Mouse (Mus musculus) ES-E14 (cell line): ENCODE data around the gene Prlr.

Experiments used
- HCFC1 ChIP-seq: IDR thresholded peaks from 2 replicates; pipeline ENCODE4 v1.6.1; 2012; ENCODE audit warnings: low read length, inconsistent platforms, borderline replicate concordance; ENCODE audit not compliant: insufficient read depth
- ZC3H11A ChIP-seq: IDR thresholded peaks from 2 replicates; pipeline ENCODE4 v1.6.1; 2012; ENCODE audit warnings: low read depth, mild to moderate bottlenecking, inconsistent platforms, low read length, borderline replicate concordance

DNA sequence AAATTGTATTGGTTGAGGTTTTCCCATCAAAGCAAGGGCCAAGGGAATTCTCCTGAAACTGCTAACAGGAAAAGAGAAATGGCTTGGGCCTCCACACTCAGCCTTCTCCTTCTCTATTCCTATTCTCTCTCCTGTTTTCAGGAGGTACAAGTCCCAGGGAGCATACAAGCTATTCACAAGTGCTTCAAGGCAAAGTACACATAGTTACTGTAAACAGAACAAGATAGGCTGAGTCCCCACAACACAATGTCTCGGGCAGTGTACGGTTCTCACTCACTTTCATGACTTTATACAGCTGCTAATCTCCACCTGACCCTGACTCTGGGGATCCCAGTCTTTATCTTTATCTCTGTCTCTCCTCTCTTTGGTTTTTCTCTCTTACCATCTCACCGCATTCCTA is 198.4 kb downstream of the Prlr start:
- TF ChIP-seq ZC3H11A (no peak), HCFC1 (no peak)
